Mouse (Mus musculus) liver, adult 2 months (tissue): Measurements from ENCODE around the gene Gm5737.

Experiments
- CTCF ChIP-seq: fragments of 200-500 bp; IDR thresholded peaks from 2 replicates; pipeline ENCODE4 v1.5.1; 2011; ENCODE audit warnings: low read depth, low read length, control low read depth
- POLR2A ChIP-seq: fragments of 200-500 bp; IDR thresholded peaks from 2 replicates; pipeline ENCODE4 v1.6.1; 2011; ENCODE audit warnings: low read length, control low read depth; ENCODE audit not compliant: insufficient read depth; ENCODE audit errors: extremely low read depth

- TF ChIP-seq CTCF, result no peak
- TF ChIP-seq POLR2A, result no peak
These were observed 53.7 kb downstream of the Gm5737 start for GRCm38 (mm10) chr7:120865832-120866231.
